Mouse (Mus musculus) mouse trophoblast stem cell (cell line): Measurements from ENCODE around the gene Med19.
"Not testable (repeated sequence)": the region's sequence is repeated elsewhere in the genome, so short reads cannot be mapped to it uniquely, and the experiment has no call there.

Source experiments
- in situ Hi-C, 2 experiments: fragments of 300-500 bp; cut with MseI, MboI; formaldehyde crosslinking; loops; 2 replicates in 1 of 2; 3 replicates in 1 of 2; pipeline ENCODE4 v1.15.1; 2025

Med19 gene

GRCm38 (mm10) chr2:84716423-84717355 is 38.5 kb downstream of the Med19 start:
- in situ Hi-C loops, result no loop called here

GRCm38 (mm10) chr2:84717357-84717756 is 39.2 kb downstream of the Med19 start:
- in situ Hi-C loops, result no loop called here

GRCm38 (mm10) chr2:84720718-84721117 is 42.5 kb downstream of the Med19 start:
- in situ Hi-C loops, result no loop called here

- in situ Hi-C loops, result no loop called here
Measured at GRCm38 (mm10) chr2:84721182-84721581, 43.0 kb downstream of the Med19 start.

- in situ Hi-C loops, result no loop called here
Measured at GRCm38 (mm10) chr2:84723856-84724255, 45.7 kb downstream of the Med19 start.

GRCm38 (mm10) chr2:84725770-84726169 is 47.6 kb downstream of the Med19 start:
- in situ Hi-C loops, result no loop called here

GRCm38 (mm10) chr2:84726716-84727115 is 48.5 kb downstream of the Med19 start:
- in situ Hi-C loops, result no loop called here

- in situ Hi-C loops, result no loop called here
Measured at GRCm38 (mm10) chr2:84727172-84727858, 49.1 kb downstream of the Med19 start, which contains the start of gene Clp1. Gene Clp1 (minus strand): TSS chr2:84727350.

- in situ Hi-C loops, result not testable (repeated sequence)
Measured at GRCm38 (mm10) chr2:84728191-84728590, 50.0 kb downstream of the Med19 start.

GRCm38 (mm10) chr2:84731206-84731605 is 53.0 kb downstream of the Med19 start:
- in situ Hi-C loops, result no loop called here

GRCm38 (mm10) chr2:84732394-84732793 is 54.2 kb downstream of the Med19 start:
- in situ Hi-C loops, result no loop called here

- in situ Hi-C loops, result no loop called here
Measured at GRCm38 (mm10) chr2:84733579-84734300, 55.5 kb downstream of the Med19 start, which contains the start of gene Ypel4. Gene Ypel4 (plus strand): TSS chr2:84734058.

GRCm38 (mm10) chr2:84734351-84734864 is 56.2 kb downstream of the Med19 start:
- in situ Hi-C loops, result no loop called here

GRCm38 (mm10) chr2:84734919-84735318 is 56.7 kb downstream of the Med19 start:
- in situ Hi-C loops, result no loop called here

- in situ Hi-C loops, result no loop called here
Measured at GRCm38 (mm10) chr2:84735346-84735920, 57.2 kb downstream of the Med19 start.

- in situ Hi-C loops, result no loop called here
Measured at GRCm38 (mm10) chr2:84736312-84737161, 58.3 kb downstream of the Med19 start.

- in situ Hi-C loops, result no loop called here
Measured at GRCm38 (mm10) chr2:84737451-84737925, 59.3 kb downstream of the Med19 start.
